Mouse (Mus musculus) embryo, embryonic 11 days (tissue): ENCODE results near the gene Cdk6.
"Not testable (repeated sequence)": the region's sequence is repeated elsewhere in the genome, so short reads cannot be mapped to it uniquely, and the experiment has no call there.

Experiments
- DNase-seq: peaks from one replicate; pipeline ENCODE4 v3.0.0-alpha.2; 2015

Gene Cdk6

DNA sequence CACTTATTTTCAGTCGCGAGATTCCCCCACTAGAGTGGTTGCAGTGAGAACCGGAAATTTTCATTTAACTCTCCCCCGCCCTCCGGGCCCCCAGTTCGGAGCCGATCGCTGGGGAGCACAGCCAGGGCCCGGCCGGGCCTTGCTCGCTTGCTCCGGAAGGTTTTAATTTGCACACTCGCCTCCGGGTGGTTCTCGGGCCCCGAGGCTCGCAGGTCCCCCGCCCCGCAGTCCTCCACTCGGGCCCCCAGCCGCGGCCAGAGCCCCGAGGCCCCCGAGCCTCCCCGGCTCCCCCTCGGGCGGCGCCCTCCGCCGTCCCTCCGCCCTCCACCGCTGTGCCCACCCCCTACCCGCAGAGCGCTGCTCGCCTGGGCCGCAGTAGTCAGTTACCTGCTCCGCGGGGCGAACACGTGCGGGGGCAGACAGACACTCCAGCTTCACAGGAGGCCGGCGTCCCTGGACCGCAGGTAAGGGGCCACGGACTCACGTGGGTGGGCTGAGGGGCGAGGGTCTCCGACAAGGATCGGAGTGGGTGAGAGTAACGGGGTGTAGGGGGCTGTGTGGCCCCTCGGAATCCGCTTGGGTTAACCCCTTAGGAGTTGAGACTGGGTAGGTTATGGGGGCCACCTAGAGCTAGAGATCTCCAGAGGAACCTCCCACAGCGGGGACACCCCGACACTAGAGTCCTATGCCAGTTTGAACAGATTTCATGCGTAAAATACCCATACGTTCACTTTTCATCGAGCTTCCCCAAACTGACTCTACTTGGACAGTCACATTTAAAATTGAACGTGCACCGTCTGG, at the start of gene Cdk6:
Gene Cdk6 (plus strand): TSS at position 375 of the 801 bp plus-strand sequence.
- DNase-seq = peak; percentile 63

DNA sequence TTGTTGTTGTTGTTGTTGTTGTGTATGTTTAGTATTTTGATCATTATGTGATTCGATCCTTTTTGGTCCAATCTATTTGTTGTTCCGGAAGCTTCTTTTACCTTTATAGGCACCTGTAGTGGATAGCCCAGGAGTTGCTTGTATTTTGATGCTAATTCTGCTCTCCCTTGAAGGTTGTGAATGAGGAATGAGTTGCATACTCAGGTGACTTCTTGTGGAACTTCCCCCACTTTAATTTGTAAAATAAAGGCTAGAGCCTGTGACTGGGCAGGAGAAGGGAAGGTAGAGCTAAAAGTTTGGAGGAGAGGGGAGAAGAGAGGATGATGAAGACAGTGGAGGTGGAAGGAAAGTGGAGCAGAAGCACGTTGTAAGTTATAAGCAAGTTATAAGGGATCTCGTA, 47.6 kb upstream of the Cdk6 start:
- DNase-seq = no peak

DNA sequence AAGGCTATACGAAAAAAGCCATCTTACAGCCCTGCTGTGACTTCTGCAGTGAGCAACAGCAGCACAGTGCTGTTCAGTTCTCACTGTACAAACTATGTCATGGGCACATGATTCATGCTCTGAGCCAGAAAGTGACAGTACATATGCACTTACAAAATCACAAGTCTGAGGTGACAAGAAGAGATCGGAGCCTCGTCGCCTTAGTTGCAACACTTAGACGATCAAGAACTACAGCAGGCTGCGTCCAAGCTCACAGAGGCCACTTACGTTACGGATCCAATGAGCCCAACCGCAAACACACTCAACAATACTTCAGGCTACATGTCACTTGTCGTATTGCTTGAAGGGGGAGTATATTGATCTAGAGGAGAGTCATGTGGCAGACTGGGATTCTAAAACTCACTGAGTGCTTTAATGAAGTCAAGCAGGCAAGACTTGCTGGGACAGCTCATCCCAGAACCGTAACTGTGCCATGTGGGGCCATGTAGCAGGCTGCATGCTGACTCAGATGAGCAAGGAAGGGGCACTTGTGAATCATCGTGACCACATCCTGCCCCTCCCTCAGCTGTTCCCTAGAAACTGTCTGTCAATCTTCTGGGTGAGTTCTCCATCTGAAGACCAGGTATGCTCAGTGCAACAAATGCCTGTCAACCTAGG, 40.4 kb upstream of the Cdk6 start:
- no peak for DNase-seq

DNA sequence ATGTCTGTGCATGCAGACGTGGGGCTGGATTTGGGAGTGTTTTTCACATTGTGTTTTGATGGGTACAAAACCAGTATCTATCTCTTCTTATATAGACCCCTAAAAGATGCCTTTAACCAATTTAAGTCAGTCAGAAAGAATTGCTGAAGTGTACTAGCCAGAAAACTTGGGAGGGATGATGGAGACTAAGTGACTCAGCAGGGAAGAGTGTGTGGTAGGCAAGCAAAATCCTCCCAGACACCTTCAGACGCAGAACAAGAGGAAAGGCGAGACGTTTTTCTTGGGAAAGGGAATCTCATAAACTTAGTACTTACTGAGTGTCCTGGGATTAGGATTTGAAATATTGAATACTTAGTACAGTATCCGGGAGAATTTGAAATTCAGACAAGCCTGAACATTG, 39.8 kb upstream of the Cdk6 start:
- DNase-seq = no peak

DNA sequence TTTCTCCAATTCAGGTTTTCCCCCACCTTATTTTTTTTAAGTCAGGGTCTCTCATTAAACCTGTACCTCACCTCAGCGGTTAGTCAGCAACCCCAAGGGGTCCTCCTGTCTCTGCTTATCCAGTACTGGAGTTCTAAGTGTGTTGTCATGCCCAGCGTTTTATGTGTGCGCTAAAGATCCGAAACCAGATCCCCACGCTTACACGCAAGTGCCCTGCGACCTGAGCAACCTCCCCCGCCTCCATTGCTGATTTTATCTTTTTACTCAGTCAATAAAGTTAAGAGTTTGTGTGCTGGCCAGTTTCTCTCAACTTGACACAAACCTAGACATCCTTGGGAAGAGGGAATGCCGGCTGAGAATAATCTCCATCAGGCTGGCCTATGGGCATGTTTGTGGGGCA, 37.4 kb upstream of the Cdk6 start:
- no peak for DNase-seq

DNA sequence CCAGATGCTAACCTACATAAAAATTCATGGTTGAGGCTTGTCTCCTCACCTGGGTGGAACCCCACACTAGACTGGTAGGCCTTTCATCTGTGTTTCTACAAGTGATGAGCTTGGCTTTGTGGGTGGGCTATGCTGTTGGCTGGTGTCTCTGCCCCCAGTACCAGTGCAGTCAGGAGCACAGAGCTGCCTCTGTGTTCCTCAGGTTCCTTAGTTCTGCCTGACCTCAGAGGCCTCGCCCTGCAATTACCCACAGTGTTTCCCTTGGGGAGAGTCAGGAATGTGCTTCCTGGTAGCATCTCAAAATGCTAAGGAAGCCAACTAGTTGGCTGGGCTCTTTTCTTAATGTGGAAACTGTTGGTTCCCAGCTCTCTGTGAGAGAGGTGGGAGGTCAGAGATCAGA, 35.1 kb upstream of the Cdk6 start:
- no peak for DNase-seq

DNA sequence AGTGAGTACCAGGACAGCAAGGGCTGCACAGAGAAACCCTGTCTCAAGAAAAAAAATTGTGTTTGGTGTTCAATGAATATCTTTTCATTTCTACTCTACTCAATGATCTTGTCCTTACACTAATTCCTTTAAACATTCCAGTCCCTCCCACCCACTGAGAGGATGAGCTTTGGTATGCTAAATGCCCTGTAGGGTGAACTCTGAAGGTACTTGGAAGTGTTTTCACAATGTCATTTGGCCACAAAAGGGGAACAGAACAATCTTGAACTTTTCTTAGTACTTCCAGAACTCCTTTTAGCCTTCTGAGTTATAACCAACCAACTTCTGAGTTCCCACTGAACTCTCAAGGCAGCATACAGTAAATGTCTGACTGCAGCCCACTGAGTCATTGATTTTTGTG, 32.2 kb upstream of the Cdk6 start:
- DNase-seq = no peak

DNA sequence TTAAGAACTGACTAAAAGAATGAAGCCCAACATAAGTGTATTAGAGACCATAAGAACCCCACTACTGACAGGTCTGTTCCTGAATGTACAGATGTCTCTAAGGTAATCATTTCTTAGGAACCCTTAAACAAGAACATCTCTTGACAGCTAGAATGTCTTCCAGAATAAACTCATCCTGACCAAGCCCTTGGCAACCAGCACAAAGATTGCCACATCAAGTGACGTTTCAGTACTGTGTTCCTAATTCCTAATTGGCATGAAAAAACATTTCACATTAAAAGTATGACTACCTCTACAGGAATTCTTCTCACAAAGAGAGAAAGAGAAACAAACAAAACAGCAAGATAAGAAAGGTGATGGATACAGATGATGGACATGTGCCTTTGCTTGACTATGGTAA, 31.7 kb upstream of the Cdk6 start:
- DNase-seq = no peak

DNA sequence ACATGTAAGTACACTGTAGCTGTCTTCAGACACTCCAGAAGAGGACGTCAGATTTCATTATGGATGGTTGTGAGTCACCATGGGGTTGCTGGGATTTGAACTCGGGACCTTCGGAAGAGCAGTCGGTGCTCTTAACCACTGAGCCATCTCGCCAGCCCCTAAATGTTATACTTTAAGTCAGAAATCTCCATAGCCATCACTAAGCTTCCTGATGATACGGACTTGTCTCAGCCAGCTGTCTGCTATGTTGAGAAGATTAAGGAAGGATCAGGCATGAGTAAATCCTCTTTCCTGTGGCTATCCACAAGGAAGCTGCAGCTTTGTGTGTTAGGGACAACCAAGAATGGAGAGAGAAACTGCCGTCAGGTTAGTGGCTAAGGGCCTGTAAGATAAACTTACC, 30.1 kb upstream of the Cdk6 start:
- not testable (repeated sequence) for DNase-seq

DNA sequence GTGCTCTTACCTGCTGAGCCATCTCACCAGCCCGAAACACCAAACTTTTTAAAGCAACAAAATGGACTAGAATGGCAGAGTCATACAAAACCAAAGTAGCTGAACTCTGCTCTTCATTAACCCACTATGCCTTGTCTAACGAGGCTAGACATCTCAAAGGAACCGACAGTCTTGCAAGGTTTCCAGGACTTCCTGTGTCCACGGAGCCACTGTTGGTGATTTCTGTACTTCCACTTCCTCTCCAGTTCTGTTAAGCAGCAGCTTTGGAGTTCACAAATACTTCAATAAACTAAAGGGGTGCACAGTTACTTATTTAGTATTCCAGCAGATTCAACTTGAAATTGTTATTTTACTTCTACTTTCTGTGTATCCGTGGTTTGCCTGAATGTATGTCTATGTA, 23.6 kb upstream of the Cdk6 start:
- not testable (repeated sequence) for DNase-seq

DNA sequence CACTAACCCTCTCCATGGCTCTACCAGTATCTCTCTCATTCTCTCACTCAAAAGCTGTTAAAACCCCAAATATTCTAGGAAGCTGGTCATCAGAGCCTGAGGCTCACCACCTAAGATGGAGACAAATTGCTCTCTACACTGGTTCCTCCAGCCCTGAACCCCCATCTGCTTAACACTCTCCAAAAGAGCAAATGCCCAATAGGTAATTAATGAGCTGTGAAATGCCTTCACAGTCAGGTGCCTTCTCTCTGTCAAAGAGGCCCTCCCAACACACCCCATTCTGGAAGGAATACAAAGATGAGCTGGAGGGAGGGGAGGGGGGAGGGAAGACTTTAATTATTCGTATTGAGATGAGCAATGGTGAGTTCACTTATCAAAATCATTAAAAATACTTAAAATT, 21.1 kb upstream of the Cdk6 start:
- DNase-seq = no peak

DNA sequence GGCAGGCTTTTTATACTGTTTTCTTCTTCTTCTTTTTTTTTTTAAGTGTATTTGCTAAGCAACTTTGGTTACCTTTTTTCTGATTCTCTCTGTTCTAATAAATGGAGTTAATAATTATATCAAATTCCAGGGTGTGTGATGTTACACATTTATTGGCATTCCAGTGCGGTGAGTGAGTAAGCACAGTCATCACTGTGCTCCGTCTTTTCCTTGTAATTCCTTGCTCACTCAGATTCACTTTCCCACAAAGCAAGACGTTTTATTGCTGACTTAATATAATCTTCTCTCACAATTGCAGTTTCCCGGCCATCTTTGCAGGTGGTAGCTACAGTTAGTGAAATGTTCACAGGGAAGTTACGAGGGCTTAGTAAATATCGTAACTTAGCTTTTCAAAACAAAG, 19.2 kb upstream of the Cdk6 start:
- DNase-seq = no peak

DNA sequence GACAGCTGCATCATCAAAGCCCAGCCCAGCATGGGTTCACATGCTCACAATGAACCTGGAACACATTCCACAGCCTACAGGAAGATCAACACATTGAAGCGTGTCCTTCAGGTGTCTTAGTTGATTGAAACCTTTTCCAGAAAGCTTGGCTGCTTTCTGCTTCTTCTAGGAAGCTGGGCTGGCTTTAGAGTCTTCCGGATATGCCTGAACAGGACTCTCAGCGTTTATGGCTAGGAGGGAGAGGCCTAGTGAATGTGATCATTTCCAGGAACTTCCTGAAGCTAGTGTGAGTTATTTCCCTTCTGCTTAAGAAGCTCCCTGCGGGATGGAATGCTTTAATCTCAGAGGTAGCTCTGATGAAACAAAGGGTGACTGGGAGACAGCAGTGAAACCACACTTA, 17.2 kb upstream of the Cdk6 start:
- no peak for DNase-seq

DNA sequence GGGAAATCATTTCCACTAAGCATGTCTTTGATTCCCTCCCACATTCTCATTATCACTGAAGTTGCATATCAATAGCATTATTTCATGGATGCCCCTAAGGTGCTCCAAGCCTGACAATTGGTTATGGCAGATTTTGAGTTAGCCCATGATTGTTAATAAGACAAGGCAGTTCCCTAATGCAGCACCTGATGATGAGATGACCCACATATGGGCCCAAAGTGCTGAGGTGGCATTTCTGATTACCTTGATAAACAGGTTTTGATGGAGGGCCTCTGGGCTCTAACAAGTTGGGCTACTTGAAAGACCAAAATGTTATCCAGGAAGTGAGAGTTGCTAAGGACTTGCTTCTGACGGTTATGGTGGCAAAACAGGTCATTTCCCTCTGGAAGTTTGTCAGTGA, 11.9 kb upstream of the Cdk6 start:
- DNase-seq = no peak

DNA sequence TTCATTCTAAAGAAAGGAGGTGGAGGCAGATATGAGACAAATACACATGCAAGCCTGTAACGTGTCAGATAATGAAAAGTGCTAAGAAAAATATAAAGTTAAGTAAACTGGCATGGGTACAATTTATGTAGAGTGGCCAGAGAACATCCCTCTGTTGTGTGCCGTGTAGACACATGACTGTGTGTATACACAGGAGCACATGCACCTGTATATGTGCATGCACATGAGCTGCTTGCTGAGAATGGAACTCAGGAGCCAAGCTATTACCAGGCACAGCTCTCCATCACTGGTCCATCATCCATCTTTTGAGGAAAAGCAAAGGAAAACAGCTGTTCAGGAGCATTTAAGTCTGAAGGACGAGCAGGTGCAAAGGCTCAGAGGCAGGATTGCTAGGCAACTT, 10.4 kb upstream of the Cdk6 start:
- DNase-seq = no peak

DNA sequence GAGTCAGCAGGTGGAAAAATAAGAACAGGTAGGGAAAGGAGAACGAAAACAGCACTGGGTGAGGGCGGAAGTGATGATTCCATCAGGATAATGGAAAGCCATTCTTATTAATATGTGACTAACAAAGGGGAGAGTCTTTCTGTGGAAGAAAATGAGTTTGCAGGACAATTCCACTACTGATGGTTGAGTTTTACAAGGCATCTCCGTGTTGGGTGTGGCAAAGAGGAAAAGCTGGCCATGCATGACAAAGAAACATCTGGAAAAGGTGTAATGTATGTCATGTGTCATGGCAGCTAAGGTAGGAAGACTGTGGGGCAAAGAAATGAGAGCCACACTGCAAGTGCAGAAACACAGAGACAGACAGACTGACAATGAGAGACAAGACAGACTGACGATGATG, 8.3 kb upstream of the Cdk6 start:
- not testable (repeated sequence) for DNase-seq

DNA sequence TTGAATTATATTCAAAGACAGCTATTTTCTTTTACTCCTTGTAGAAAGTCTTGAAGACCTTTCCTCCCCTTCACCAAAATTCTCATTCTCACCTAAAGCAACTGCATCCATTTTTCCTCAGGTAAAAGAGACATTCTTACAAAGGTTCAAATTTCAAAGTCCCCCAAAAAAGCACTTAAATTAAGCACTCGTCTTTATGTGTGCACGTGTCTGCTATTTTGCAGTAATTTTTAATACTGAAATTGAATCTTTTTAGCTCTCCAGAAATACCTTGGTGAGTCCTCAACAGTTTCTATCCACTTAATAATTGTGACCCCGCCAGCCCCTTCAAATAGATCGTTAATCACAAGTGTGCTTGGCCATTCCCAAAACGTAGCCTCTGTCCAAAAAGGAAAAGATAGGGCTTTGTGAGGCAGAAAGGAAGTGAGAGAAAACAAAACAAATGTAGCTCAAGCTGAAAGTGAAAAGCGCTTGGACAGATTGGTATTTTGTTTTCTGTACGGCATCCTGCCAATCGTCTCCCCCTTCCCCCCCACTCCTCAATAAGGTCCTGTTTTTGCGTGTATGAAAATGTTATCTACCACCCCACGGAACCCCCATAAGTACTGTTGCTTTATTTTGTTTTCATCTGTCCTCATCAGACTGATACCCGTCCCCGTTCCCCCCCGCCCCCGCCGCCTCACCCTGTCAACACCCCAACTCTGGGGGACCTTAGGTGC, 786 bp upstream of the Cdk6 start:
- peak; percentile 10 for DNase-seq

DNA sequence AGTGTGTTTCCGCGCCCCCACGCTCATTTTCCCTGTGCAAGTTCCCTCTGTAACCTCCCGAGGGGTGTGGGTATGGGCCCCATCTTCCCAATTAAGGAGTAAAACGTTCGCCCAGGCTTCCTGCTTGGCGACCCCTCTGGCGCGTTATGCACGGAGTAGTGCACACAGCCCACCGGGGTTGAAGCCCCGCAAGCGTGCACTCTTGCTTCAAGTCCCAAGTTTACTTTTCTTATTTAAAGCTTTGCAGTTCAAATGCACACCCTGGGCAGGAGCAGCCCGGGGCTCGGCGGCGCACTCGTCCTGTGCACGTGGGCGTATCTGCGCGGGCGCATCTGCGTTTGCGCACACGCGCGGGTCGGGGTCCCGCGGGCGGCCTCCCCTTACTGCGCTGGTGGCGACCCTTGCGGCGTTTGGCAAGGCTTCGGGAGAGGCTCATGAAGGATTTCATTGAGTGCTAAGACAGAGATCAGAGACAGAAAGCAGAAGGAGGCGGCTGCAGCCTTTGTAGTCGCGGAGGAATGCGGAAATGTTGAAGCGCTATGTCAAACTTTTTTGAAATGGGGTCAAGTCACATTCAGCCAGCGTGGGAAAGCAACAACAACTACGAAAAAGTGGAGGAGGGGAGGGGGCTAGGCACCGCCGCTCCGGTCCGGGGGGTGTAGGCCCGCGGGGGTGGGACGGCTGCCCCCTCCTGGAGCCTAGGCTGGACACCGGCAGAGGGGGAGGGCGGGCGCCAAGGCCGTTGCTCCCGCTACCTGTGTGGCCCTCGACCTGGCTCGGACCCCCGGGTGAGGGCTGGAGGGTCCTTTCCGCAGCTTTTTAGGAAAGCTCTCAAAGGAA, 866 bp downstream of the Cdk6 start:
- peak; percentile 79 for DNase-seq

DNA sequence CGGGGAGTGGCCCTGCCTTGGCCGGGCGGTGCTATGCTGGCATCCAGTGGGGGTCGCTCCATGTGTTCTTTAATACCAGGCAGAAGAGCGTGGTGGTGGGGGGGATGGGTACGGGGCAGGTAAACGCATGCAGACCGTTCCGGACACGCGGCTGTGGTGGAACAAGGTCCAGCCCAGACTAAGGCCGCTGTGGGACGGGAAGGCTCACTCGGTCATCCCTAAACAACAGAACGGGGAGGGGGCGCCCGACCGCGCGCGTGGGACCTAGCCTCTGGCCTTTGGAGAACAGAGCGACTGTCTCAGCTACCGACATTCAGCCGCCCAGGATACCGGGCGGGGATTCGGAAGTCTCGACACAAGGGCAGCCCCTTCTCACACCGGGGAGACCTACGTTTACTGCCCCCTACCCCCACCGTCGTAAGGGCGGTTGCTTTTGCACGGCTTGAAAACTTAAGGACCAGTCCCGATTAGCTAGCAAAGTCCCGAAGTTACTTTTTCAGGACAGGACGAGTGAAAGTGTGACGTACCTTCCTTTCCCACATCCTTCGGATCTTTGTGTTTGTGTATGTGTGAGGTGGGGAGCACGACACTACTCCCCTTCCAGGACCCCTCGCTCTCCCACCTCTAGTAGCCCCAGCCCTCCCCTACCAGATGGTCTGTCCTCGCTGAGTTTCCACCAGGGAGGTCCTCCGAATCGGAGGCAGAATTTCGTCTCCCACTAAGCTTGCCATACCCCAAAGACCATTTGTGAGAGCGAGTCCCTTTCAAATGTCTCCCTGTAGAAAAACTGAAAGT, 1.7 kb downstream of the Cdk6 start:
- DNase-seq = peak; percentile 80

DNA sequence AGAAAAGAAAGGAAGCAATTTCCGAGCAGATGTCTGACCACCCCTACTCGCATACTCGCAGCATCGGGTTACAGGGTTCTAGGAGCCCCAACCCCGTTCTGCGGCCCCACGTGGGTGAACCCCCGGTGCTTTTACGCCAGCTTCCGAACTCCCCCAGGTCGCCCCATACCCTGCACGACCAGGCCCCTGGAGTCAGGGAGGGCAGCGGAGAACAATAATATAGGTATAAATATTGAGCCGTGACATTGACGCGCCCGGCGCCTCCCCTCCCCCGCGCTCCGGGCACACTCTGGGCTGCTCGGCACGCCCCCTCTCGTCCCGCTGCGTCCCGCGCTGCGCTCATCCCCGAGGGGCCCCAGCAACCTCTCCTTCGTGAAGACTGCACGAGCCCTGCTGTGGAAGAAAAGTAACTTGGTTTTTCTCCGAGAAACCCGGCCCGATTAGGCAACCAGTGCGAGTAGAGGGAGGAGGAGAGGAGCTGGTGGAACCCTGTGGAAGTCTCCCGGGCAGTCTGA, 2.3 kb downstream of the Cdk6 start:
- peak; percentile 76 for DNase-seq

DNA sequence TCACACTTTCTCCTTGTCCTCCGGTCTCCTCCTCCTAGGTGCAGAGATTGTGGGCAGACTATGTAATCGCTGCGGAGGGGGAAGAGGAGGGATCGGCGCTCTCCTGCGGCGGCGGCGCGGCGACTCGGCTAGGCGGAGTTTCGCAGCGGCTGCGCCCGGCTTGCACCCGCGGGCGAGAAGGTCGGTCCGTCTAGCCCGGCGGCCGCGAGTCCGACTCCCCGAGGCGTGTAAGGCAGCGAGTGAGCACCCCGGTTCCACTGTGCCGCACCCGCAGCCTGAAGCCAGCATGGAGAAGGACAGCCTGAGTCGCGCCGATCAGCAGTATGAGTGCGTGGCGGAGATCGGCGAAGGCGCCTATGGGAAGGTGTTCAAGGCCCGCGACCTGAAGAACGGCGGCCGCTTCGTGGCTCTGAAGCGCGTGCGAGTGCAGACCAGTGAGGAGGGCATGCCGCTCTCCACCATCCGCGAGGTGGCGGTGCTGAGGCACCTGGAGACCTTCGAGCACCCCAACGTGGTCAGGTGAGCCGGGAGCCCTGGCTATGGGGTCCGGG, 2.9 kb downstream of the Cdk6 start:
- peak; percentile 87 for DNase-seq

DNA sequence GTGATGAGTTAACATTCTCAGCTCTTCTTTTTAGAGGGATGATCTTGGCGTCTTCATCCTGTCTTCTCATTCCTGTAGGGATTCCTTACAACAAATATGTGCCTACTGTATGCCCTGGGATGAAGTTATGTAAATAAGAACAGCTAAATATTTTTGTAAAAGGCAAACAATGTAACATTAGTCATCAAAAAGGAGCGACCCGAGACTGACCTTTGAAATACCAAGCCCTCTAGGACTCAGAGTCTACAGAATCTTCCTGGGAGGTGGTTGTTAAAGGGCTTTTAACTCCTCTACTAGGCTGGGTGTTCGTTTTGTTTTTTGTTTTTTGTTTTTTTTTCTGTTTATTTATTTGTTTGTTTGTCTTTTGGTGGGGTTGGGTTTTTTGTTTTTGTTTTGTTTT, 4.3 kb downstream of the Cdk6 start:
- DNase-seq = not testable (repeated sequence)
